Mouse (Mus musculus): Measurements from ENCODE around the gene Iscu. TPM values are rescaled to one million over a fixed set of nuclear protein-coding genes. Genes with fewer than 3 reads are reported as not detected.
"Not testable (repeated sequence)": the region's sequence is repeated elsewhere in the genome, so short reads cannot be mapped to it uniquely, and the experiment has no call there.

The Iscu gene
- polyA plus RNA-seq, 2 experiments: 85.4 to 102 TPM

GRCm38 (mm10) chr5:113805301-113805700 is 32.8 kb downstream of the Iscu start:
- no peak overlapping the region for H3K27ac ChIP-seq (replicated peaks; ENCODE audit: low read depth, low read length)
- H3K9me3 ChIP-seq (ENCODE audit: control insufficient read depth, low read length): 0 out of 2 replicates have a peak, but pooled peaks cover under 1% of the 10 kb centered on the region
- H3K27me3 ChIP-seq (ENCODE audit: control insufficient read depth, insufficient read depth, low read length): no peaks in the 10 kb centered on the region
- no peak overlapping the region for H3K9ac ChIP-seq (ENCODE audit: low read depth, low read length, severe bottlenecking)
- H3K4me1 ChIP-seq (ENCODE audit: control insufficient read depth, insufficient read depth, low read length): peaks cover 37% of the 10 kb centered on the region
- ATAC-seq (ENCODE audit: low FRiP score, low read depth): no peak
- no peak for TF ChIP-seq POLR2A (IDR thresholded peaks at IDR 0.05; ENCODE audit: borderline replicate concordance, extremely low read depth, insufficient read depth, insufficient read length)
- WGBS: 61% methylated on average over 9 of the region's 9 CpGs
- H3K4me3 ChIP-seq (replicated peaks; ENCODE audit: low read length): no peak overlapping the region
- no peaks in the 10 kb centered on the region for H3K36me3 ChIP-seq (ENCODE audit: control insufficient read depth, insufficient read depth, low read length)
- no peak for DNase-seq (ENCODE audit: low spot score)
- no peak overlapping the region for H3K4me2 ChIP-seq (replicated peaks; ENCODE audit: low read depth, low read length, severe bottlenecking)

- DNase-seq (ENCODE audit: low spot score) (no peak), ATAC-seq (ENCODE audit: low FRiP score, low read depth) (no peak)
- H3K4me3 ChIP-seq (replicated peaks; ENCODE audit: low read length): no peak overlapping the region
- no peaks in the 10 kb centered on the region for H3K27me3 ChIP-seq (ENCODE audit: control insufficient read depth, insufficient read depth, low read length)
- no peak overlapping the region for H3K9ac ChIP-seq (ENCODE audit: low read depth, low read length, severe bottlenecking)
- H3K4me2 ChIP-seq (replicated peaks; ENCODE audit: low read depth, low read length, severe bottlenecking): no peak overlapping the region
- TF ChIP-seq POLR2A (IDR thresholded peaks at IDR 0.05; ENCODE audit: borderline replicate concordance, extremely low read depth, insufficient read depth, insufficient read length): no peak
- H3K4me1 ChIP-seq (ENCODE audit: control insufficient read depth, insufficient read depth, low read length): peaks cover 30% of the 10 kb centered on the region
- peaks cover 9% of the 10 kb centered on the region for H3K9me3 ChIP-seq (ENCODE audit: control insufficient read depth, low read length)
- H3K27ac ChIP-seq (replicated peaks; ENCODE audit: low read depth, low read length): no peak overlapping the region
- WGBS: 15% methylated on average over 10 of the region's 10 CpGs
- no peaks in the 10 kb centered on the region for H3K36me3 ChIP-seq (ENCODE audit: control insufficient read depth, insufficient read depth, low read length)
Observed at GRCm38 (mm10) chr5:113806414-113806813, 33.9 kb downstream of the Iscu start.

- Histone ChIP-seq H3K27ac (replicated peaks; ENCODE audit: low read depth, low read length) (no peak overlapping the region), H3K4me3 (replicated peaks; ENCODE audit: low read length) (no peak overlapping the region), H3K9ac (ENCODE audit: low read depth, low read length, severe bottlenecking) (no peak overlapping the region), H3K9me3 (ENCODE audit: control insufficient read depth, low read length) (peaks cover 9% of the 10 kb centered on the region), H3K36me3 (ENCODE audit: control insufficient read depth, insufficient read depth, low read length) (no peaks in the 10 kb centered on the region), H3K4me2 (replicated peaks; ENCODE audit: low read depth, low read length, severe bottlenecking) (no peak overlapping the region; the same call in 1 of the 2 replicates), H3K4me1 (ENCODE audit: control insufficient read depth, insufficient read depth, low read length) (peaks cover 30% of the 10 kb centered on the region), H3K27me3 (ENCODE audit: control insufficient read depth, insufficient read depth, low read length) (no peaks in the 10 kb centered on the region)
- 11% methylated on average over 9 of the region's 9 CpGs for WGBS
- peak; percentile 18; the same call in 1 of the 2 replicates for ATAC-seq (ENCODE audit: low FRiP score, low read depth)
- TF ChIP-seq POLR2A (IDR thresholded peaks at IDR 0.05; ENCODE audit: borderline replicate concordance, extremely low read depth, insufficient read depth, insufficient read length): no peak
- DNase-seq (ENCODE audit: low spot score): no peak
Observed at GRCm38 (mm10) chr5:113807712-113808111, 35.2 kb downstream of the Iscu start.

- 27% methylated on average over 2 of the region's 2 CpGs for WGBS
- Histone ChIP-seq H3K27me3 (ENCODE audit: control insufficient read depth, insufficient read depth, low read length) (no peaks in the 10 kb centered on the region), H3K4me2 (replicated peaks; ENCODE audit: low read depth, low read length, severe bottlenecking) (peak overlapping the region; percentile 8; the same call in 1 of the 2 replicates), H3K27ac (replicated peaks; ENCODE audit: low read depth, low read length) (0 out of 2 replicates have a peak overlapping the region, but pooled peaks have one; percentile 13), H3K4me1 (ENCODE audit: control insufficient read depth, insufficient read depth, low read length) (peaks cover 30% of the 10 kb centered on the region), H3K36me3 (ENCODE audit: control insufficient read depth, insufficient read depth, low read length) (no peaks in the 10 kb centered on the region), H3K4me3 (replicated peaks; ENCODE audit: low read length) (no peak overlapping the region), H3K9ac (ENCODE audit: low read depth, low read length, severe bottlenecking) (no peak overlapping the region), H3K9me3 (ENCODE audit: control insufficient read depth, low read length) (peaks cover 9% of the 10 kb centered on the region)
- peak; percentile 73 for DNase-seq (ENCODE audit: low spot score)
- TF ChIP-seq POLR2A (IDR thresholded peaks at IDR 0.05; ENCODE audit: borderline replicate concordance, extremely low read depth, insufficient read depth, insufficient read length): no peak
- peak; percentile 39 for ATAC-seq (ENCODE audit: low FRiP score, low read depth)
Observed at GRCm38 (mm10) chr5:113808177-113808576, 35.6 kb downstream of the Iscu start.

- ATAC-seq (ENCODE audit: low FRiP score, low read depth) (no peak), DNase-seq (ENCODE audit: low spot score) (no peak)
- no peaks in the 10 kb centered on the region for H3K27me3 ChIP-seq (ENCODE audit: control insufficient read depth, insufficient read depth, low read length)
- peaks cover 27% of the 10 kb centered on the region for H3K4me1 ChIP-seq (ENCODE audit: control insufficient read depth, insufficient read depth, low read length)
- H3K4me2 ChIP-seq (replicated peaks; ENCODE audit: low read depth, low read length, severe bottlenecking): no peak overlapping the region
- WGBS: 91% methylated on average over 4 of the region's 4 CpGs
- peaks cover 9% of the 10 kb centered on the region for H3K9me3 ChIP-seq (ENCODE audit: control insufficient read depth, low read length)
- no peak overlapping the region for H3K9ac ChIP-seq (ENCODE audit: low read depth, low read length, severe bottlenecking)
- TF ChIP-seq POLR2A (IDR thresholded peaks at IDR 0.05; ENCODE audit: borderline replicate concordance, extremely low read depth, insufficient read depth, insufficient read length): no peak
- H3K27ac ChIP-seq (replicated peaks; ENCODE audit: low read depth, low read length): no peak overlapping the region
- no peaks in the 10 kb centered on the region for H3K36me3 ChIP-seq (ENCODE audit: control insufficient read depth, insufficient read depth, low read length)
- H3K4me3 ChIP-seq (replicated peaks; ENCODE audit: low read length): no peak overlapping the region
Observed at GRCm38 (mm10) chr5:113810111-113810510, 37.6 kb downstream of the Iscu start.

GRCm38 (mm10) chr5:113811824-113812420 is 39.4 kb downstream of the Iscu start:
- peaks cover 21% of the 10 kb centered on the region for H3K4me1 ChIP-seq (ENCODE audit: control insufficient read depth, insufficient read depth, low read length)
- not testable (repeated sequence) for H3K9me3 ChIP-seq (ENCODE audit: control insufficient read depth, low read length); ATAC-seq (ENCODE audit: low FRiP score, low read depth); H3K36me3 ChIP-seq (ENCODE audit: control insufficient read depth, insufficient read depth, low read length); H3K4me3 ChIP-seq (replicated peaks; ENCODE audit: low read length); H3K9ac ChIP-seq (ENCODE audit: low read depth, low read length, severe bottlenecking); H3K4me2 ChIP-seq (replicated peaks; ENCODE audit: low read depth, low read length, severe bottlenecking); H3K27me3 ChIP-seq (ENCODE audit: control insufficient read depth, insufficient read depth, low read length); H3K27ac ChIP-seq (replicated peaks; ENCODE audit: low read depth, low read length)
- DNase-seq (ENCODE audit: low spot score): peak; percentile 39
- WGBS: 17% methylated on average over 11 of the region's 12 CpGs
